Mouse (Mus musculus) limb, embryonic 13.5 days (tissue): Measurements from ENCODE around the gene Washc2. TPM values are rescaled to one million over a fixed set of nuclear protein-coding genes. Genes with fewer than 3 reads are reported as not detected.
"Not testable (repeated sequence)": the region's sequence is repeated elsewhere in the genome, so short reads cannot be mapped to it uniquely, and the experiment has no call there.

Experiments
- ATAC-seq: fragments of 200-750 bp; cut with Nextera tagmentation; 2 replicates; pipeline ENCODE4 v1.8.0; 2017; ENCODE audit warnings: low read depth, moderate number of reproducible peaks, moderate TSS enrichment; ENCODE audit not compliant: low FRiP score
- H3K27ac ChIP-seq: fragments of 300-500 bp; sonication (generic); 2 replicates; pipeline ENCODE4 v1.5.1; 2015; ENCODE audit warnings: inconsistent platforms, mild to moderate bottlenecking, moderate library complexity
- H3K27me3 ChIP-seq: fragments of 300-500 bp; sonication (generic); 2 replicates; pipeline ENCODE4 v1.6.1; 2015; ENCODE audit warnings: mild to moderate bottlenecking, inconsistent platforms
- H3K36me3 ChIP-seq: fragments of 300-500 bp; sonication (generic); 2 replicates; pipeline ENCODE4 v1.6.1; 2015; ENCODE audit warnings: inconsistent platforms, mild to moderate bottlenecking, moderate library complexity
- H3K4me1 ChIP-seq: fragments of 300-500 bp; sonication (generic); 2 replicates; pipeline ENCODE4 v1.6.1; 2015; ENCODE audit warnings: inconsistent platforms
- H3K4me2 ChIP-seq: fragments of 300-500 bp; sonication (generic); replicated peaks from 2 replicates; pipeline ENCODE4 v1.6.1; 2015; ENCODE audit warnings: inconsistent platforms, mild to moderate bottlenecking, moderate library complexity
- H3K4me3 ChIP-seq: fragments of 300-500 bp; sonication (generic); 2 replicates; pipeline ENCODE4 v1.5.1; 2015; ENCODE audit warnings: moderate library complexity, mild to moderate bottlenecking, inconsistent platforms
- H3K9ac ChIP-seq: fragments of 300-500 bp; sonication (generic); 2 replicates; pipeline ENCODE4 v1.6.1; 2015; ENCODE audit warnings: mild to moderate bottlenecking, inconsistent platforms
- H3K9me3 ChIP-seq: fragments of 300-500 bp; sonication (generic); 2 replicates; pipeline ENCODE4 v1.6.1; 2016; ENCODE audit warnings: inconsistent platforms
- whole genome bisulfite sequencing: fragments of 180-500 bp; shearing (Covaris S2); methylation state at CpG from one replicate; pipeline ENCODE4 v1.1.7; 2015; 5-methylcytosine and 5-hydroxymethylcytosine counted together
- polyA plus RNA-seq: library from polyadenylated mRNA; unstranded; fragments of >200 nt; fragmentation: Nextera tagmentation; extraction: Ambion mirVana; gene quantifications from 2 replicates; pipeline ENCODE4 v1.2.1, GENCODE M21; 2015

Washc2 gene
- polyA plus RNA-seq, 1 experiment from 2014 or later: 54.9 TPM

DNA sequence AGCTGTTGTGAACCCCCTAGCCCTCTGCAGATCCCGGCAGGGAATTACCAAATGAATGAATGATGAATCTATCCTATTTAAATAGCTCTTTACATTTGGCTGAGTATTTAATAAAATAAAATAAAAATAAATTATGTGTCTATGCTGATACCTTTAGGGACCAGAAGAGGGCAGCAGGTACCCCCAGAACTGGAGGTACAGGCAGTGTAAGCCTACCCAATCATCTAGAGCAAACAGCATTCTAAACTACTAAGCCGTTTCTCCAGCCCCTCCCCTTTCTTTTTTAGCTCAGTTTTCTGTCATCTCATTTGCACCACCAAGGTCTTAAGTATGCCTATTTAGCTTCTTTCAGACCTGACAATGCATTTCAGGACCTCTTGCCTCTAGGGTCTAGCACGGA, 9.7 kb upstream of the Washc2 start:
- H3K36me3 ChIP-seq: no peaks in the 10 kb centered on the region
- H3K4me3 ChIP-seq: no peak overlapping the region
- ATAC-seq: no peak
- no peaks in the 10 kb centered on the region for H3K9me3 ChIP-seq
- no peak overlapping the region for H3K9ac ChIP-seq
- 35% methylated on average over 3 of the region's 3 CpGs for WGBS
- H3K4me1 ChIP-seq: peaks cover 6% of the 10 kb centered on the region; the same call in 1 of the 2 replicates
- no peaks in the 10 kb centered on the region; the same call in 1 of the 2 replicates for H3K27me3 ChIP-seq
- no peak overlapping the region for H3K27ac ChIP-seq
- no peak overlapping the region for H3K4me2 ChIP-seq

DNA sequence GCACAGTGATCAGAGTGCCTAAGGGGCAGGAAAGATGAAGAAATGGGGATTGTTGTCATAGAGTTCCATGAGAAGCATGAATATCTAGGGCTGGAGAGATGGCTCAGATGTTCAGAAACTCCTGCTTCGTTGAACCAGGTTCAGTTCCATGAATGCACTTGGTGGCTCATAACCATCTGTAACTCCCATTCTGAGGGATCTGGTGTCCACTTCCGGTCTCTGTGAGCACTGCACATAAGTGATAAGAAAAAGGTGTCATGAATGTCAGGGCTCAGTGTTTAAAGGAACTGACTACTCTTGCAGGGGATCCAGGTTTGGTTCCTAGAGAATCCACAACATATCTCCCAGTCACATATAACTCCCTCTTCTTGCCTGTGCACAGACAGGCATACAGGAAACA, 8.2 kb upstream of the Washc2 start:
- Histone ChIP-seq H3K4me3 (no peak overlapping the region), H3K4me2 (no peak overlapping the region), H3K27me3 (no peaks in the 10 kb centered on the region; the same call in 1 of the 2 replicates), H3K27ac (no peak overlapping the region), H3K9me3 (no peaks in the 10 kb centered on the region), H3K36me3 (no peaks in the 10 kb centered on the region), H3K4me1 (no peaks in the 10 kb centered on the region), H3K9ac (no peak overlapping the region)
- 62% methylated on average over 2 of the region's 2 CpGs for WGBS
- no peak for ATAC-seq

DNA sequence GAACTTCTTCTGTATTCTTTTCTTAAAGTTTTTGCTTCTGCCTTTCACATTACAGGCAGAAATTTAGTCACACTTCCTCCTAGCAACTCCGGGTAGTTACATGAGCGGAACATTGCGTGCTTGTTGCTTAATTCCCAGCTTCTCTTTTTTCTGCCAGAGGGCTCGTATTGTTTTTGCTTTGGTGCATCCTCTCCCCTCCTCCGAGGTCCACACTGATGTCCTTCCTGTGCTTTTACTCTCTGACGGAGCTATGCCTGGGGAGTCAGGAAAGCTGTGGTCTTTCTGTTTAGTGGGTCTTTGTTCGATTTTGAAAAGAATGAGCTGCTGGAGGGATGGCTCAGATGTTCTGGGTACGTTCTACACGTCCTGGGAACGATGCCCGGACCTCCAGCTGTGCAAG, 19.9 kb downstream of the Washc2 start:
- Histone ChIP-seq H3K27me3 (no peaks in the 10 kb centered on the region), H3K4me3 (no peak overlapping the region), H3K4me1 (no peaks in the 10 kb centered on the region), H3K27ac (no peak overlapping the region), H3K9ac (no peak overlapping the region), H3K36me3 (peaks cover 77% of the 10 kb centered on the region), H3K4me2 (no peak overlapping the region), H3K9me3 (no peaks in the 10 kb centered on the region)
- WGBS: 87% methylated on average over 11 of the region's 11 CpGs
- no peak for ATAC-seq

DNA sequence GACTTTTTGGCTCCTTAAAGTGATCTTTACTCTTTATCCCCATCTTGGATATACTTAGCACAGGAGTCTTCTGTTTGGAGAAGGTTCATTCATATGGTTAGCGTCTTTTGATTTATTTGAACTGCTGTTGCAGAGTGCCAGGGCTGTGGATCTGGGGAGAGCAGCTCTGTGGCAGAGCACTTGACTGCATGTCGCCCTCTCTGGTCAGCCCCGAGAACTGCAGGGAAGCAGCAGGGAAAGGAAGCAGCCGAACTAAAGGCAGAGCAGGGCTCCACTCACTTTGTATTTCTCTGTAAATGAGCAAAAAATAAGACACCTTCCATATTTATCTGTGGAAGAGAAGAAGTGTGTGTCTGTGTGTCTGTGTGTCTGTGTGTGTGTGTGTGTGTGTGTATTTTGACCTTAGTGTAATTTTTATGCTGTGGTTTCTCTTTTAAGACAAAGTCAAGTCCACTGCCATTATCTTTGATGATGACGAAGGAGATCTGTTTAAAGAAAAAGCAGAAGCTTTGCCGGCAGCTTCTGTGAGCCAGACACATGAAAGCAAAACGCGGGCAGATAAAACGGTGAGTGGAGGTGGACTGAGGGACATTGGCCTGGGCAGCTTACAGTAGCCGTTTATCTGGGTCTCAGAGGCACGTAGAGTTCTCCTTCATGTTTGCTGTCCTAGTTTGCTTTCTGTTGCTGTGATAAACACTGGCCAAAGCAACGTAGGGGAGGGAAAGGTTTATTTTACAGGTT, 21.1 kb downstream of the Washc2 start:
- ATAC-seq: no peak
- no peak overlapping the region for H3K4me2 ChIP-seq
- no peak overlapping the region for H3K27ac ChIP-seq
- no peaks in the 10 kb centered on the region for H3K9me3 ChIP-seq
- H3K9ac ChIP-seq: no peak overlapping the region
- no peaks in the 10 kb centered on the region for H3K4me1 ChIP-seq
- WGBS: 63% methylated on average over 12 of the region's 12 CpGs
- no peaks in the 10 kb centered on the region for H3K27me3 ChIP-seq
- H3K4me3 ChIP-seq: no peak overlapping the region
- peaks cover 78% of the 10 kb centered on the region for H3K36me3 ChIP-seq

DNA sequence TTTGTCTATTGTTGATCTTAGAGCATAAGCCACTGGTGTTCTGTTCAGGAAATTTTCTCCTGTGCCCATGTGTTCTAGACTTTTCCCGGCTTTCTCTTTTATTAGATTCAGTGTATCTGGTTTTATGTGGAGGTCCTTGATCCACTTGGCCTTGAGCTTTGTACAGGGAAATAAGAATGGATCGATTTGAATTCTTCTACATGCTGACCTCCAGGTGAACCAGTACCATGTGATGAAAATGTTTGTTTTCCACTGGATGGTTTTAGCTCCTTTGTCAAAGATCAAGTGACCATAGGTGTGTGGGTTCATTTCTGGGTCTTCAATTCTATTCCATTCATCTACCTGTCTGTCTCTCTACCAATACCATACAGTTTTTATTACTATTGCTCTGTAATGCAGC, 27.0 kb downstream of the Washc2 start:
- not testable (repeated sequence) for H3K9me3 ChIP-seq, H3K27me3 ChIP-seq, H3K9ac ChIP-seq, ATAC-seq, H3K27ac ChIP-seq, H3K4me1 ChIP-seq, H3K4me3 ChIP-seq, H3K4me2 ChIP-seq
- peaks cover 74% of the 10 kb centered on the region for H3K36me3 ChIP-seq
- WGBS: 97% methylated on average over 2 of the region's 2 CpGs

DNA sequence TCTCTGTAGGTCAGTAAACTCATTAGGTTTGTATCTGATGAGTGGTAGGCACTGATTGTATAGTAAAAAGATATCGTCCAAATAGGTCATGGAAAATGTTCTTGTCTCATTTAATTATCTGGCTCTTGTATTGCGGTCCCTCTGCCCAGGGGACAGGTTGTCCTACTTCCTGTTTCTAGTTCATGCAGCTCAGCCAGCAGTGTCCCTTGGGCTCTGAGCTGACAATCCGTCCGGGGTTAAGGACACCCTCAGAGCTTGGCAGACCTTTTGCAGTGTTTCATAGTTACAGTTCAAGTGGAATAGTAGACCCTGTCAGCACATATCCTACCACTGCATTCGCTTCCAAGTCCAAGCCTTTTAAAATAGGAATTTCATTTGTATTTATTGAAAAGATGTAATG, 27.5 kb downstream of the Washc2 start:
- H3K36me3 ChIP-seq: peaks cover 75% of the 10 kb centered on the region
- 96% methylated on average over 5 of the region's 5 CpGs for WGBS
- no peaks in the 10 kb centered on the region for H3K4me1 ChIP-seq
- H3K9me3 ChIP-seq: no peaks in the 10 kb centered on the region
- H3K4me2 ChIP-seq: no peak overlapping the region
- no peaks in the 10 kb centered on the region for H3K27me3 ChIP-seq
- no peak overlapping the region for H3K27ac ChIP-seq
- H3K4me3 ChIP-seq: no peak overlapping the region
- H3K9ac ChIP-seq: no peak overlapping the region
- no peak for ATAC-seq

DNA sequence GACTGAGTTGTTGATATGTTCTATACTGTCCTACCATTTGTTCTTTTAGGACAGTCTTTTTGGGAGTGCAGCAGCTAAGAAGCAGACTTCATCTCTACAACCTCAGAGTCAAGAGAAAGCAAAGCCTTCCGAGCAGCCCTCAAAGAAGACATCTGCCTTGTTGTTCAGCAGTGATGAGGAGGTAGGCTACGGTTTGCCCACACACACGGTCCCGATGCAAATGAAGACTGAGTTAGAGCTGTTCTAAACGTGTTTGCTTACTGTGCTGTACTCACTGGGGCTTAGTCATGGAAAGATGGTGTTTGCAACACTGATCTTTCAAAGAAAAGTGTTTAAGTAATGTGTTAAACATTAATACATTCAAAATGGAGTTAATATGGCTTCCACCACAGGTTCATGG, 30.2 kb downstream of the Washc2 start:
- 90% methylated on average over 5 of the region's 5 CpGs for WGBS
- Histone ChIP-seq H3K9me3 (no peaks in the 10 kb centered on the region), H3K9ac (no peak overlapping the region), H3K27ac (no peak overlapping the region), H3K4me1 (no peaks in the 10 kb centered on the region), H3K36me3 (peaks cover 70% of the 10 kb centered on the region), H3K4me3 (no peak overlapping the region), H3K4me2 (no peak overlapping the region), H3K27me3 (no peaks in the 10 kb centered on the region)
- ATAC-seq: no peak

DNA sequence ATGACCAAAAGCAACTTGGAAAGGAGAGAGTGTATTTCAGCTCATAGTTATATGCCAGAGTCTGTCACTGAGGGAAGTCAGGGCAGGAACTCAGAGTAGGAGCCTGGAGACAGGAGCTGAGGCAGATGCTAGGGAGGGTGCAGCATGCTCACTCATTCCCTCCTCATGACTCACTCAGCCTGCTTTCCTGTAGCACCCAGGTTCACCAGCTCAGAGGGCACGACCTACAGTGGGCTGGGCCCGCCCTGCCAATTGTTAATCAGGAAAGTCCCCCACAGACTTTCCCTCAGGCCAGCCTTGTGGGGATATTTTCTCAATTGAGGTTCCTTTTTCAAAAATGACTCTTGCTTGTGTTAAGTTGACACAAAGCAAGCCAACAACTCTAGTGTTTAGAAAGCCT, 32.5 kb downstream of the Washc2 start:
- no peaks in the 10 kb centered on the region for H3K27me3 ChIP-seq
- H3K27ac ChIP-seq: no peak overlapping the region
- H3K9ac ChIP-seq: no peak overlapping the region
- no peak overlapping the region for H3K4me2 ChIP-seq
- H3K9me3 ChIP-seq: no peaks in the 10 kb centered on the region
- ATAC-seq: no peak
- H3K4me3 ChIP-seq: no peak overlapping the region
- H3K36me3 ChIP-seq: peaks cover 70% of the 10 kb centered on the region
- H3K4me1 ChIP-seq: no peaks in the 10 kb centered on the region
- 75% methylated on average over 2 of the region's 2 CpGs for WGBS

DNA sequence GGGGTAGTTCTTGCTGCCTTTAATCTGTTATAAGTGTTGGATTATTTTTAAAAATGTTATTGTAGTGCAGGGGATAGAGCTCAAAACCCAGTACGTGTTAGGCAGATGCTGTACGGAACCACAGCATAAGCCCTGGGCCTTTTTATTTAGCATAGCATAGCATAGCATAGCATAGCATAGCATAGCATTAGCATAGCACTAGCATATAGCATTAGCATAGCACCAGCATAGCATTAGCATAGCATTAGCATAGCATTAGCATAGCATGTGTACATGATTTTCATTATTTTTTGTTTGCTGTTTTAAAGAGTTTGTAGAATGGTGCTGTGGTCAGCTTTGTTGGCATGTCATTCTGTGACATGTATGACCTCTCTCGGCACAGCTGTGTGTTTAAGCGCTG, 51.8 kb downstream of the Washc2 start:
- WGBS: 93% methylated on average over 4 of the region's 4 CpGs

DNA sequence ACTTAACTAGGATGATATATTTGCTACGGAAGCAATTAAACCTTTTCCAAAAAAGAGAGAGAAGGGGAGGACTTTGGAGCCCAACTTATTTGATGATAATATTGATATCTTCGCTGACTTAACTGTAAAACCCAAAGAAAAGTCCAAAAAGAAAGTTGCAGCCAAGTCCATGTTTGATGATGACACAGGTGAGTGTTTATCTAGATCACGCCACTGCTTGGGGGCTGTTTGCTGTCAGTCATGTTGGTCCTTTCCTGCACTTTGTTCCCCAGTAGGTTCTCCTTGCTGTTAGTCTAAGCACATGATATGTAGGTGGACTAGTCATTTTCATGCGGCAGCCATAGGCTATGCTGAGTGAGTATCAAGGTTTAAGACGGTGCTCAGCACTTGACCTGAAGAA, 52.6 kb downstream of the Washc2 start:
- H3K36me3 ChIP-seq: peaks cover 59% of the 10 kb centered on the region
- no peak overlapping the region for H3K4me3 ChIP-seq
- no peaks in the 10 kb centered on the region for H3K27me3 ChIP-seq
- no peaks in the 10 kb centered on the region for H3K9me3 ChIP-seq
- 88% methylated on average over 5 of the region's 5 CpGs for WGBS
- no peak overlapping the region for H3K9ac ChIP-seq
- H3K4me1 ChIP-seq: 0 out of 2 replicates have a peak, but pooled peaks cover under 1% of the 10 kb centered on the region
- ATAC-seq: no peak
- H3K27ac ChIP-seq: no peak overlapping the region
- H3K4me2 ChIP-seq: no peak overlapping the region

More for the DNA sequence above, 51.8 kb downstream of the Washc2 start:
- Histone ChIP-seq H3K4me1 (no peaks in the 10 kb centered on the region), H3K27me3 (no peaks in the 10 kb centered on the region), H3K4me3 (no peak overlapping the region), H3K9me3 (no peaks in the 10 kb centered on the region), H3K4me2 (no peak overlapping the region), H3K36me3 (peaks cover 67% of the 10 kb centered on the region), H3K9ac (no peak overlapping the region), H3K27ac (no peak overlapping the region)
- ATAC-seq: no peak

DNA sequence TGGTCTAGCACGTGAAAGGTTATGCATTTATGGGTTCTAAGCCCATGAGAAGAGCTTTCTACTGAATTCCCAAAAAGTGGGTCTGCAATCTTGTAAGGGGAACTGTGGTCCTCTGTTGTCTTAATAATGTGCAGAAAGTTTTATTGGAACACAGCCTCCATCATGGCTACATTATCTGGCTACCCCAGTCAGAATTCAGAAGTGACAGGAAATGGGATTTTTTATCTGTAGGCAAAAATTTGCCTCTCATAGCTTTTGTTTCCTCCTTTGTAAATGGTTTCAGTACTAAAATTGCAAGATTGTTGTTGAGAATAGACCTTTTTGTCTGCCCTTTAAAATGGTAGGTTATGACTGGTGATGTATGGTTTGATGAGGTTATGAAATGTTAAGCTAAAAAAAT, 55.0 kb downstream of the Washc2 start:
- Histone ChIP-seq H3K9me3 (no peaks in the 10 kb centered on the region), H3K36me3 (peaks cover 41% of the 10 kb centered on the region), H3K27ac (no peak overlapping the region), H3K9ac (no peak overlapping the region), H3K4me3 (no peak overlapping the region), H3K4me1 (peaks cover 14% of the 10 kb centered on the region), H3K4me2 (no peak overlapping the region), H3K27me3 (no peaks in the 10 kb centered on the region)
- WGBS: 90% methylated on average over 1 of the region's 1 CpGs
- ATAC-seq: no peak

DNA sequence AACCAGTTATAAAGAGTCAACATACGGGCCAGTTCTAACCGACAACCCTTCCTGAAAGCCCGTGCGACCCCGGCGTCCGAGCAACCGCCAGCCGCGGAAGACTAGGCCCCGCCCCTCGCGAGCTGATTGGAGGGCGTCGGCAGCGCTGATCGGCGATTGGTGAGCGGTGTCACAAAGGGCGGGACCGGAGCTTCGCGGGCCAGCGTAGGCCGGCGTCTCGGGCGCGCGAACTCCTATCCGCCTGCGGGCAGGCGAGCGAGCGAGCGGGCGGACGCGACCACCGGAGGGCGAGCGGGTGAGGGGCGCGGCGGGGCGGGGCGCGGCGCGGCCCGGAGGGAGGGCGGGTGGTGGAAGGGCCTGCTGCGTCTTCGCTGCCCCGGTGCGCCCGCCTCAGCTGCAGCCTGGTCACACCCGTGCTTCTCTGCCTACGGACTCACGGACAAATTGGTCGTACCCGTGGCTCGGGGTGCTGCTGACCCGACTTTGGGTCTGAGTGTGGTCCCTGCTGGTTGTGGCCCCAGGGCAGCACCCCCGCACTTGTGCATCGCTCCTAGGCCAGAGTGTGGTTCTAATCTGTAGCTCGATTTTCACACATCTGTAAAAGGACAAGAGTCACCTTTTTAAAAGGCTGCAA, 56.3 kb downstream of the Washc2 start, which contains the start of gene Zfand4:
Zfand4 (plus strand) TSS at position 205 of the 634 bp plus-strand sequence.
- peak; percentile 97 for ATAC-seq
- Histone ChIP-seq H3K4me2 (peak within 1 kb of the TSS; percentile 73), H3K27ac (peak within 1 kb of the TSS; percentile 39; the same call in 1 of the 2 replicates), H3K4me1 (peaks cover 14% of the 10 kb centered on the region), H3K9me3 (no peaks in the 10 kb centered on the region), H3K4me3 (peak within 1 kb of the TSS; percentile 64), H3K9ac (peak within 1 kb of the TSS; percentile 81), H3K27me3 (no peaks in the 10 kb centered on the region), H3K36me3 (peaks cover 30% of the 10 kb centered on the region)
- under 1% methylated on average over 67 of the region's 67 CpGs for WGBS
